Mouse (Mus musculus) cerebellum, adult 2 months (tissue): ENCODE data around the gene Pgf. TPM values are rescaled to one million over a fixed set of nuclear protein-coding genes. Genes with fewer than 3 reads are reported as not detected.

Experiments
- DNase-seq, 2 experiments: peaks; one replicate each; pipeline ENCODE4 v3.0.0; 2021
- H3K27ac ChIP-seq: fragments of 200-500 bp; 2 replicates; pipeline ENCODE4 v1.5.1; 2012; ENCODE audit warnings: low read length, control low read depth, inconsistent platforms; ENCODE audit not compliant: insufficient read depth
- H3K27me3 ChIP-seq: fragments of 200-500 bp; 2 replicates; pipeline ENCODE4 v1.6.1; 2012; ENCODE audit warnings: inconsistent platforms, mild to moderate bottlenecking, low read length, moderate library complexity; ENCODE audit not compliant: control insufficient read depth, insufficient read depth
- H3K4me1 ChIP-seq: fragments of 200-500 bp; 2 replicates; pipeline ENCODE4 v1.6.1; 2011; ENCODE audit warnings: low read length; ENCODE audit not compliant: control insufficient read depth, insufficient read depth
- H3K4me3 ChIP-seq: fragments of 200-500 bp; replicated peaks from 2 replicates; pipeline ENCODE3; 2011; ENCODE audit warnings: mild to moderate bottlenecking, low read depth, low read length, control low read depth; ENCODE audit not compliant: insufficient read depth
- CTCF ChIP-seq: fragments of 200-500 bp; IDR thresholded peaks from 2 replicates; pipeline ENCODE4 v1.5.1; 2011; ENCODE audit warnings: low read depth, mild to moderate bottlenecking, control low read depth, low read length, moderate library complexity, borderline replicate concordance; ENCODE audit not compliant: insufficient read depth
- POLR2A ChIP-seq: fragments of 200-500 bp; IDR thresholded peaks from 2 replicates; pipeline ENCODE4 v1.6.1; 2011; ENCODE audit warnings: low read length, control low read depth, borderline replicate concordance; ENCODE audit not compliant: insufficient read depth
- WGBS: fragments of 180-500 bp; shearing (Covaris S2); methylation state at CpG from one replicate; pipeline ENCODE4 v1.1.7; 2018; 5-methylcytosine and 5-hydroxymethylcytosine counted together
- polyA plus RNA-seq: library from polyadenylated mRNA; depleted of rRNA; stranded (reverse); fragments of >200 nt; gene quantifications from 2 replicates; pipeline ENCODE4 v1.2.3, GENCODE M21; 2012

The Pgf gene
- polyA plus RNA-seq, 1 experiment, result 6.1 TPM

GRCm38 (mm10) chr12:85175926-85176845 is 1.4 kb downstream of the Pgf start:
- no peaks in the 10 kb centered on the region for H3K27me3 ChIP-seq
- peaks cover 15% of the 10 kb centered on the region for H3K4me1 ChIP-seq
- H3K4me3 ChIP-seq, result no peak overlapping the region
- no peak for DNase-seq
- no peak for TF ChIP-seq POLR2A
- no peak for TF ChIP-seq CTCF
- 51% methylated on average over 11 of the region's 11 CpGs for WGBS
- H3K27ac ChIP-seq, result no peak overlapping the region

GRCm38 (mm10) chr12:85175087-85175675 is 2.4 kb downstream of the Pgf start:
- no peak for DNase-seq
- H3K4me1 ChIP-seq, result peaks cover 21% of the 10 kb centered on the region
- 33% methylated on average over 16 of the region's 16 CpGs for WGBS
- TF ChIP-seq CTCF (no peak), POLR2A (no peak)
- no peak overlapping the region for H3K27ac ChIP-seq
- H3K27me3 ChIP-seq, result no peaks in the 10 kb centered on the region
- no peak overlapping the region for H3K4me3 ChIP-seq

GRCm38 (mm10) chr12:85174016-85174415 is 3.6 kb downstream of the Pgf start:
- H3K27ac ChIP-seq, result no peak overlapping the region
- no peak for TF ChIP-seq CTCF
- TF ChIP-seq POLR2A, result no peak
- no peak overlapping the region for H3K4me3 ChIP-seq
- H3K27me3 ChIP-seq, result no peaks in the 10 kb centered on the region
- peaks cover 25% of the 10 kb centered on the region for H3K4me1 ChIP-seq
- 44% methylated on average over 7 of the region's 7 CpGs for WGBS
- no peak for DNase-seq

GRCm38 (mm10) chr12:85170948-85171307 is 6.7 kb downstream of the Pgf start:
- Histone ChIP-seq H3K27ac (no peak overlapping the region), H3K4me3 (no peak overlapping the region), H3K27me3 (no peaks in the 10 kb centered on the region), H3K4me1 (peaks cover 19% of the 10 kb centered on the region)
- WGBS, result 74% methylated on average over 3 of the region's 3 CpGs
- DNase-seq, result no peak
- TF ChIP-seq CTCF (no peak), POLR2A (no peak)

GRCm38 (mm10) chr12:85170284-85170947 is 7.2 kb downstream of the Pgf start:
- 38% methylated on average over 11 of the region's 11 CpGs for WGBS
- H3K27ac ChIP-seq, result no peak overlapping the region
- no peak overlapping the region for H3K4me3 ChIP-seq
- no peaks in the 10 kb centered on the region for H3K27me3 ChIP-seq
- TF ChIP-seq CTCF (no peak), POLR2A (no peak)
- peaks cover 17% of the 10 kb centered on the region for H3K4me1 ChIP-seq
- peak; percentile 60 to 69 for DNase-seq

- no peak overlapping the region for H3K4me3 ChIP-seq
- TF ChIP-seq POLR2A (no peak), CTCF (no peak)
- WGBS, result 31% methylated on average over 3 of the region's 3 CpGs
- no peak for DNase-seq
- H3K27me3 ChIP-seq, result no peaks in the 10 kb centered on the region
- no peak overlapping the region for H3K27ac ChIP-seq
- peaks cover 12% of the 10 kb centered on the region for H3K4me1 ChIP-seq
Observed at GRCm38 (mm10) chr12:85169877-85170276, 7.7 kb downstream of the Pgf start.

GRCm38 (mm10) chr12:85169117-85169858 is 8.3 kb downstream of the Pgf start:
- peak; percentile 74 to 85 for DNase-seq
- no peaks in the 10 kb centered on the region for H3K27me3 ChIP-seq
- TF ChIP-seq POLR2A (no peak), CTCF (peak; percentile 88)
- H3K27ac ChIP-seq, result no peak overlapping the region
- WGBS, result 36% methylated on average over 27 of the region's 27 CpGs
- peaks cover 11% of the 10 kb centered on the region for H3K4me1 ChIP-seq
- H3K4me3 ChIP-seq, result peak overlapping the region; percentile 11
